Mouse (Mus musculus): Measurements from ENCODE around the gene Nek6. TPM values are rescaled to one million over a fixed set of nuclear protein-coding genes. Genes with fewer than 3 reads are reported as not detected.
A peak's percentile ranks its signal among the peaks of the same experiment; 100 is the strongest.

The Nek6 gene
- polyA plus RNA-seq, 1 experiment from 2014 or later: 67.5 TPM

GRCm38 (mm10) chr2:38591751-38592459 lies 80.5 kb downstream of the Nek6 start:
- H3K4me3 ChIP-seq: no peak overlapping the region
- ATAC-seq (ENCODE audit: low FRiP score, low read depth): peak; percentile 67
- no peak overlapping the region for H3K9ac ChIP-seq
- peaks cover 16% of the 10 kb centered on the region for H3K36me3 ChIP-seq
- 49% methylated on average over 6 of the region's 6 CpGs for WGBS
- H3K4me2 ChIP-seq: no peak overlapping the region
- no peaks in the 10 kb centered on the region for H3K27me3 ChIP-seq
- H3K4me1 ChIP-seq (replicated peaks): peaks cover 31% of the 10 kb centered on the region
- H3K9me3 ChIP-seq: no peaks in the 10 kb centered on the region
- H3K27ac ChIP-seq (replicated peaks): no peak overlapping the region

- H3K4me2 ChIP-seq: no peak overlapping the region
- no peak overlapping the region for H3K27ac ChIP-seq (replicated peaks)
- H3K27me3 ChIP-seq: no peaks in the 10 kb centered on the region
- peaks cover 31% of the 10 kb centered on the region for H3K4me1 ChIP-seq (replicated peaks)
- no peaks in the 10 kb centered on the region for H3K9me3 ChIP-seq
- ATAC-seq (ENCODE audit: low FRiP score, low read depth): peak; percentile 59; the same call in 1 of the 2 replicates
- WGBS: 40% methylated on average over 7 of the region's 7 CpGs
- no peak overlapping the region for H3K4me3 ChIP-seq
- H3K9ac ChIP-seq: no peak overlapping the region
- 0 out of 2 replicates have a peak, but pooled peaks cover 2% of the 10 kb centered on the region for H3K36me3 ChIP-seq
Measured at GRCm38 (mm10) chr2:38594874-38595273, 83.4 kb downstream of the Nek6 start.

GRCm38 (mm10) chr2:38597896-38598295 lies 86.5 kb downstream of the Nek6 start:
- WGBS: 96% methylated on average over 1 of the region's 1 CpGs
- peaks cover 19% of the 10 kb centered on the region for H3K4me1 ChIP-seq (replicated peaks)

GRCm38 (mm10) chr2:38598395-38598794 lies 87.0 kb downstream of the Nek6 start:
- no peak overlapping the region for H3K9ac ChIP-seq
- WGBS: 83% methylated on average over 2 of the region's 2 CpGs

More at GRCm38 (mm10) chr2:38597896-38598295, 86.5 kb downstream of the Nek6 start:
- H3K9ac ChIP-seq: no peak overlapping the region
- no peak overlapping the region for H3K4me2 ChIP-seq
- no peak for ATAC-seq (ENCODE audit: low FRiP score, low read depth)
- no peaks in the 10 kb centered on the region for H3K9me3 ChIP-seq
- H3K36me3 ChIP-seq: no peaks in the 10 kb centered on the region
- no peak overlapping the region for H3K27ac ChIP-seq (replicated peaks)
- no peak overlapping the region for H3K4me3 ChIP-seq
- H3K27me3 ChIP-seq: no peaks in the 10 kb centered on the region

GRCm38 (mm10) chr2:38600842-38601241 lies 89.4 kb downstream of the Nek6 start:
- Histone ChIP-seq H3K4me2 (no peak overlapping the region), H3K27ac (replicated peaks) (no peak overlapping the region), H3K4me3 (no peak overlapping the region), H3K27me3 (no peaks in the 10 kb centered on the region), H3K9ac (no peak overlapping the region), H3K36me3 (no peaks in the 10 kb centered on the region), H3K9me3 (no peaks in the 10 kb centered on the region), H3K4me1 (replicated peaks) (peaks cover 10% of the 10 kb centered on the region; the same call in 1 of the 2 replicates)
- ATAC-seq (ENCODE audit: low FRiP score, low read depth): no peak

More at GRCm38 (mm10) chr2:38598395-38598794, 87.0 kb downstream of the Nek6 start:
- H3K4me2 ChIP-seq: no peak overlapping the region
- no peak overlapping the region for H3K4me3 ChIP-seq
- peaks cover 24% of the 10 kb centered on the region for H3K4me1 ChIP-seq (replicated peaks)
- no peaks in the 10 kb centered on the region for H3K36me3 ChIP-seq
- ATAC-seq (ENCODE audit: low FRiP score, low read depth): no peak
- H3K9me3 ChIP-seq: no peaks in the 10 kb centered on the region
- no peak overlapping the region for H3K27ac ChIP-seq (replicated peaks)
- H3K27me3 ChIP-seq: no peaks in the 10 kb centered on the region

GRCm38 (mm10) chr2:38607716-38608115 lies 96.3 kb downstream of the Nek6 start:
- no peak overlapping the region for H3K4me2 ChIP-seq
- WGBS: 90% methylated on average over 1 of the region's 1 CpGs
- H3K4me3 ChIP-seq: no peak overlapping the region
- H3K9ac ChIP-seq: no peak overlapping the region
- ATAC-seq (ENCODE audit: low FRiP score, low read depth): no peak
- H3K27me3 ChIP-seq: no peaks in the 10 kb centered on the region
- H3K27ac ChIP-seq (replicated peaks): no peak overlapping the region
- H3K9me3 ChIP-seq: no peaks in the 10 kb centered on the region
- H3K4me1 ChIP-seq (replicated peaks): peaks cover 29% of the 10 kb centered on the region
- no peaks in the 10 kb centered on the region for H3K36me3 ChIP-seq

GRCm38 (mm10) chr2:38608831-38609309 lies 97.4 kb downstream of the Nek6 start:
- Histone ChIP-seq H3K27me3 (no peaks in the 10 kb centered on the region), H3K4me3 (no peak overlapping the region), H3K9ac (no peak overlapping the region), H3K4me1 (replicated peaks) (peaks cover 25% of the 10 kb centered on the region), H3K9me3 (no peaks in the 10 kb centered on the region), H3K36me3 (peaks cover 3% of the 10 kb centered on the region; the same call in 1 of the 2 replicates), H3K4me2 (no peak overlapping the region), H3K27ac (replicated peaks) (peak overlapping the region; percentile 51; the same call in 1 of the 2 replicates)
- WGBS: 50% methylated on average over 5 of the region's 5 CpGs
- peak; percentile 27 for ATAC-seq (ENCODE audit: low FRiP score, low read depth)

- no peaks in the 10 kb centered on the region for H3K9me3 ChIP-seq
- 38% methylated on average over 11 of the region's 11 CpGs for WGBS
- no peak overlapping the region for H3K4me3 ChIP-seq
- peak; percentile 42; the same call in 1 of the 2 replicates for ATAC-seq (ENCODE audit: low FRiP score, low read depth)
- H3K4me1 ChIP-seq (replicated peaks): peaks cover 27% of the 10 kb centered on the region
- H3K27ac ChIP-seq (replicated peaks): peak overlapping the region; percentile 51; the same call in 1 of the 2 replicates
- no peak overlapping the region for H3K4me2 ChIP-seq
- H3K27me3 ChIP-seq: no peaks in the 10 kb centered on the region
- H3K9ac ChIP-seq: no peak overlapping the region
- H3K36me3 ChIP-seq: peaks cover 3% of the 10 kb centered on the region; the same call in 1 of the 2 replicates
Measured at GRCm38 (mm10) chr2:38609310-38609709, 97.9 kb downstream of the Nek6 start.

- Histone ChIP-seq H3K4me3 (no peak overlapping the region), H3K27ac (replicated peaks) (no peak overlapping the region), H3K27me3 (no peaks in the 10 kb centered on the region), H3K4me1 (replicated peaks) (peaks cover 36% of the 10 kb centered on the region), H3K4me2 (no peak overlapping the region), H3K36me3 (peaks cover 3% of the 10 kb centered on the region; the same call in 1 of the 2 replicates), H3K9me3 (no peaks in the 10 kb centered on the region), H3K9ac (no peak overlapping the region)
- WGBS: 90% methylated on average over 2 of the region's 2 CpGs
- no peak for ATAC-seq (ENCODE audit: low FRiP score, low read depth)
Measured at GRCm38 (mm10) chr2:38610161-38610560, 98.7 kb downstream of the Nek6 start.

GRCm38 (mm10) chr2:38612596-38612995 lies 101.2 kb downstream of the Nek6 start:
- 90% methylated on average over 6 of the region's 6 CpGs for WGBS
- no peak for ATAC-seq (ENCODE audit: low FRiP score, low read depth)
- H3K9ac ChIP-seq: no peak overlapping the region

GRCm38 (mm10) chr2:38613576-38613975 lies 102.1 kb downstream of the Nek6 start:
- H3K9me3 ChIP-seq: no peaks in the 10 kb centered on the region
- H3K9ac ChIP-seq: no peak overlapping the region
- ATAC-seq (ENCODE audit: low FRiP score, low read depth): no peak
- H3K36me3 ChIP-seq: peaks cover 3% of the 10 kb centered on the region; the same call in 1 of the 2 replicates
- H3K4me2 ChIP-seq: no peak overlapping the region
- H3K4me3 ChIP-seq: no peak overlapping the region
- H3K4me1 ChIP-seq (replicated peaks): peaks cover 46% of the 10 kb centered on the region
- H3K27ac ChIP-seq (replicated peaks): peak overlapping the region; percentile 49
- WGBS: 82% methylated on average over 3 of the region's 3 CpGs
- H3K27me3 ChIP-seq: no peaks in the 10 kb centered on the region

More at GRCm38 (mm10) chr2:38612596-38612995, 101.2 kb downstream of the Nek6 start:
- Histone ChIP-seq H3K9me3 (no peaks in the 10 kb centered on the region), H3K27ac (replicated peaks) (no peak overlapping the region), H3K4me1 (replicated peaks) (peaks cover 51% of the 10 kb centered on the region), H3K4me3 (no peak overlapping the region), H3K36me3 (peaks cover 3% of the 10 kb centered on the region; the same call in 1 of the 2 replicates), H3K4me2 (no peak overlapping the region), H3K27me3 (no peaks in the 10 kb centered on the region)

- 45% methylated on average over 6 of the region's 6 CpGs for WGBS
- Histone ChIP-seq H3K27ac (replicated peaks) (peak overlapping the region; percentile 41; the same call in 1 of the 2 replicates), H3K4me2 (no peak overlapping the region), H3K4me1 (replicated peaks) (peaks cover 38% of the 10 kb centered on the region), H3K27me3 (no peaks in the 10 kb centered on the region), H3K4me3 (no peak overlapping the region), H3K9ac (no peak overlapping the region), H3K36me3 (peaks cover 3% of the 10 kb centered on the region; the same call in 1 of the 2 replicates), H3K9me3 (no peaks in the 10 kb centered on the region)
- ATAC-seq (ENCODE audit: low FRiP score, low read depth): 0 out of 2 replicates have a peak, but pooled peaks have one; percentile 28
Measured at GRCm38 (mm10) chr2:38614437-38614836, 103.0 kb downstream of the Nek6 start.

Measured in hindbrain, embryonic 15.5 days (tissue).